Comparison of ENCODE assay signal across 9 mouse cellular contexts in genomic region chr12:87088331-87088730, GRCm38 (mm10). TPM values are rescaled to one million over a fixed set of nuclear protein-coding genes. Genes with fewer than 3 reads are reported as not detected.
A peak's percentile ranks its signal among the peaks of the same experiment; 100 is the strongest.
DNase-seq lines count a peak whose midpoint lies in the region; ATAC-seq and TF ChIP-seq lines count a peak whose summit lies in the region.
"Had no signal": no experiment of that assay in that cellular context is flagged by ENCODE, and none has a peak within 500 bp of the region (broad histone marks: within the 10 kb centered on the region; RNA-seq: fewer than 3 reads in every experiment).

No protein-coding gene starts in this region.

- H3K4me2 ChIP-seq in kidney, postnatal 0 days (ENCODE audit: low read length): no peak overlapping the region
- no peak overlapping the region for H3K4me2 ChIP-seq in heart, embryonic 11.5 days

- no peak for ATAC-seq in kidney, postnatal 0 days (replicated peaks; ENCODE audit: low FRiP score, low read depth)
- no peak for ATAC-seq in heart, embryonic 11.5 days (replicated peaks; ENCODE audit: insufficient number of reproducible peaks, low FRiP score, low TSS enrichment)

- DNase-seq in kidney, postnatal 0 days (ENCODE audit: low spot score): no peak
- no peak for DNase-seq in kidney, postnatal 25 days
- DNase-seq in thymus, postnatal 0 days (ENCODE audit: low spot score): peak; percentile 10
- DNase-seq in thymus, postnatal 36 days: no peak
- DNase-seq in ZHBTc4 (ENCODE audit: low read depth, low spot score): peak; percentile 75
- peak; percentile 16 for DNase-seq in thymus, postnatal 25 days
- DNase-seq in limb, embryonic 10.5 days (ENCODE audit: low spot score): no peak

- H3K36me3 ChIP-seq in kidney, postnatal 0 days (ENCODE audit: insufficient read depth, low read length): no peaks in the 10 kb centered on the region
- no peaks in the 10 kb centered on the region for H3K36me3 ChIP-seq in limb, embryonic 10.5 days
- H3K36me3 ChIP-seq in heart, embryonic 11.5 days (ENCODE audit: control insufficient read depth, insufficient read depth, low read length): no peaks in the 10 kb centered on the region

- no peaks in the 10 kb centered on the region for H3K9me3 ChIP-seq in kidney, postnatal 0 days (replicated peaks; ENCODE audit: low read length)
- no peaks in the 10 kb centered on the region for H3K9me3 ChIP-seq in limb, embryonic 10.5 days (replicated peaks)
- no peaks in the 10 kb centered on the region for H3K9me3 ChIP-seq in heart, embryonic 11.5 days (replicated peaks; ENCODE audit: control insufficient read depth, low read length)

- WGBS in kidney, postnatal 0 days: 42% methylated on average over 4 of the region's 4 CpGs
- 39% methylated on average over 4 of the region's 4 CpGs for WGBS in limb, embryonic 10.5 days
- WGBS in heart, embryonic 11.5 days (ENCODE audit: insufficient replicate concordance): 32% methylated on average over 4 of the region's 4 CpGs

- H3K4me3 ChIP-seq in kidney, postnatal 0 days (replicated peaks; ENCODE audit: low read depth, low read length): no peak overlapping the region
- H3K4me3 ChIP-seq in limb, embryonic 10.5 days: no peak overlapping the region
- H3K4me3 ChIP-seq in heart, embryonic 11.5 days (ENCODE audit: low read depth, low read length): no peak overlapping the region
- H3K4me3 ChIP-seq: myocyte had no signal

- no peaks in the 10 kb centered on the region for H3K4me1 ChIP-seq in kidney, postnatal 0 days (replicated peaks; ENCODE audit: insufficient read depth, low read length)
- no peaks in the 10 kb centered on the region for H3K4me1 ChIP-seq in limb, embryonic 10.5 days
- H3K4me1 ChIP-seq in heart, embryonic 11.5 days (ENCODE audit: control insufficient read depth, insufficient read depth, low read length): peaks cover 11% of the 10 kb centered on the region

- TF ChIP-seq CTCF in kidney, postnatal 0 days (IDR thresholded peaks at IDR 0.05; ENCODE audit: low read depth): peak; percentile 38; the same call in 1 of the 2 replicates

- H3K27me3 ChIP-seq in kidney, postnatal 0 days (ENCODE audit: insufficient read depth, low read length): no peaks in the 10 kb centered on the region
- no peaks in the 10 kb centered on the region for H3K27me3 ChIP-seq in limb, embryonic 10.5 days (ENCODE audit: low read depth, poor library complexity, severe bottlenecking)
- peaks cover 5% of the 10 kb centered on the region for H3K27me3 ChIP-seq in heart, embryonic 11.5 days (ENCODE audit: control insufficient read depth, insufficient read depth, low read length)

- no peak overlapping the region for H3K9ac ChIP-seq in kidney, postnatal 0 days (ENCODE audit: low read depth, low read length)
- no peak overlapping the region for H3K9ac ChIP-seq in heart, embryonic 11.5 days (ENCODE audit: low read depth, low read length)

- H3K27ac ChIP-seq in kidney, postnatal 0 days: no peak overlapping the region
- no peak overlapping the region for H3K27ac ChIP-seq in limb, embryonic 10.5 days
- no peak overlapping the region for H3K27ac ChIP-seq in heart, embryonic 11.5 days (ENCODE audit: low read depth, low read length)

RNA-seq across cellular contexts. Expression of gene Ngb, which starts 14.0 kb away (rescaled TPM):
- polyA plus RNA-seq in kidney, postnatal 0 days (2015; fragmentation: Nextera tagmentation; extraction: Ambion mirVana): 0.24 and 0.33 TPM in 2 replicates
- 0.18 and 0.35 TPM in 2 replicates for polyA plus RNA-seq in thymus, postnatal 0 days (2015; fragmentation: Nextera tagmentation; extraction: Ambion mirVana)
- polyA plus RNA-seq in limb, embryonic 10.5 days (2016; fragmentation: Nextera tagmentation; extraction: Ambion mirVana): 0.11 and 0.45 TPM in 2 replicates
- 0.16 TPM in 1 of 2 replicates, not detected in the other for polyA plus RNA-seq in heart, embryonic 11.5 days (2014; fragmentation: Nextera tagmentation; extraction: Ambion mirVana)

RNA-seq across cellular contexts. Expression of gene Gstz1, which starts 58.6 kb away (rescaled TPM):
- 89.7 and 91.3 TPM in 2 replicates for polyA plus RNA-seq in kidney, postnatal 0 days (2015; fragmentation: Nextera tagmentation; extraction: Ambion mirVana)
- 19.2 and 19.8 TPM in 2 replicates for polyA plus RNA-seq in thymus, postnatal 0 days (2015; fragmentation: Nextera tagmentation; extraction: Ambion mirVana)
- polyA plus RNA-seq in limb, embryonic 10.5 days (2016; fragmentation: Nextera tagmentation; extraction: Ambion mirVana): 25.6 and 31.3 TPM in 2 replicates
- polyA plus RNA-seq in heart, embryonic 11.5 days (2014; fragmentation: Nextera tagmentation; extraction: Ambion mirVana): 49.0 and 52.7 TPM in 2 replicates

RNA-seq across cellular contexts. Expression of gene Pomt2, which starts 59.4 kb away (rescaled TPM):
- polyA plus RNA-seq in kidney, postnatal 0 days (2015; fragmentation: Nextera tagmentation; extraction: Ambion mirVana): 14.6 TPM in 2 replicates
- 4.8 and 5.4 TPM in 2 replicates for polyA plus RNA-seq in thymus, postnatal 0 days (2015; fragmentation: Nextera tagmentation; extraction: Ambion mirVana)
- 15.7 and 18.7 TPM in 2 replicates for polyA plus RNA-seq in limb, embryonic 10.5 days (2016; fragmentation: Nextera tagmentation; extraction: Ambion mirVana)
- polyA plus RNA-seq in heart, embryonic 11.5 days (2014; fragmentation: Nextera tagmentation; extraction: Ambion mirVana): 14.5 and 15.2 TPM in 2 replicates

Comparison
In these comparisons a context has a peak if more than half of its experiments do, and no peak if none do; other contexts are left out.
1. DNase-seq: peak in thymus, postnatal 0 days (single experiment), ZHBTc4 (single experiment) and thymus, postnatal 25 days (single experiment); none in kidney, postnatal 0 days (single experiment), kidney, postnatal 25 days (0 of 2), thymus, postnatal 36 days (0 of 2) and limb, embryonic 10.5 days (single experiment).